Mouse (Mus musculus) CD8-positive naive resting alpha-beta T cell, adult 2 months (primary cell): ENCODE measurements at regions not wholly inside any gene's neighbourhood (a gene's known extent, or its start where the extent isn't known, plus 50 kb on each side); places are given as distances from the start of the nearest gene placed in this dataset.

ENCODE experiments used
- DNase-seq, 2 experiments: peaks; one replicate each; pipeline ENCODE4 v3.0.0; 2022; ENCODE audit warnings: low read depth in 2 of 2, low spot score in 2 of 2

DNA sequence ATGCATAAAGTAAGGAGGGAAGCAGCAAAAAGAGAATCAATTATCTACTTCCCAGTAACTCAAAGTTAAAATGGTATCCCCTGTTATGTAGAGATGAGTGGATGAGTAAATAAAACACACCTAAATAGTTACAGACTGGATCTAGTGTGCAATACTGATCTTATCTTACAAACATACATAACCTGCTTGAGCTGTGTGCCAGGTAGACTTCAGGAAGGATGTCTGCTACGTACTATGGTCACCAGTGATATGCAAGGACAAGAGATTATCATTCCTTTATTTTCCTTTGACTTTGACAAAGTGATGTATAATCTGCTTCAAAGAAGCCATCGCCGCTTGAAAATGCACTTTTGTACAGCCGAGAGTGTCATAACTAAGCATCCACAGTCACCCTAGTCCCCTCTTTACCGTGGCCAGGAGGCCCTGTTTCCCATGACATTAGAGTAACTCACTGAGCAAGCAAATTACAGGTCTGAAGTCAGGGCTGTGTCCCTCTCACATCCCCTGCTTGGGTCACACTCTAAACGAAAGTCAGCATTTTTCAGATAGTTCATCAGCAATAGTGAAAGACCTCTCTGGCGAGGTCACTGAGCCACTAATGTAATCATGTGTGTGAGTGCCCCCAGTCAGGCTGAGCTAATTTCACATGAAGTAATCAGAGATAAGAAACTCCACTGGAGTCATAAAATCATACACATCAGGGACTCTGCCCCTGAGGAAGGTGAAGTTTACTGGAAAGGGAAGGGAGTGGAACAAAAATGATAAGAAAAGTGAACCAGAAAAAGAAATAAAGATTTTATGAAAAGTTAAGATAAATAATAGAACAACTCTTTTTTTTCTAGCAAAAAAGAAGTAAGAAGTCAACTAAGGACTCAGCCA, 929.8 kb upstream of the Gm7489 start:
- DNase-seq: no peak

DNA sequence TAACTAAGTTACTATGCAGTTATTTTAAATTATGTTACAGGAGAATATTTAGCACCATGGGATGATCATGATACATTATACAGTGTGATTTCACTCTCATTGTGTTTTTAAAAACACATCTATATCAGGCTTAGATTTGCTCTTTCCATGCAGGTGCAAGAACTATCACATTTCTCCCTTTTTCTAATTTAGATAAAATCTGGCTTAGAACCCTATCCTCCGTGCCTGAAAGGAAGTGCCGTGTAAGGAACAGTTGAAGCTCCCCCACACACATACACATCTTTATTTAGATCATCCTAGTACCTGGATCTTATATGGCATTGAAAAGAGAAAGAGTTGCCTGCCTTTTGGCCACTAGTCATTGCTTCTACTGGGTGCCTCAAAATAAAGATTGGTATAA, 925.0 kb upstream of the Gm7489 start:
- no peak for DNase-seq

DNA sequence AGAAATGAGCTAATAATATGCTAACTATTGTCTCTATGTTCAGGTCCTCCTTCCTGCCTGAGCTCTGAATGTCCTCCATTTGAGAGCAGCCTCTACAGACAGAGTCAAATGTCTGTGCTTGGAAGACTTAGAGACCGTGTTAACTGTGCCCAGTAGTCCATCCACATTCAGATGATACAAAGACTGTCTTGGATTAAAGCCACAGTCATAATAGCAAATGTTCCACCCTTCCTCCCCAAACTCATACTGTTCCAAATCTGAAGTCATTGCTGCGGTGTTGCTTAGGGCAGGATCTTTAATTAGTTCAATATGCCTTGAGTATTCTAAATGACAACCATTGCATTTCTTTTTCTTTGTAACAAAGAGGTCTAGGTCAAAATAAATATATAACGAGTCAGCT, 923.2 kb upstream of the Gm7489 start:
- no peak for DNase-seq

DNA sequence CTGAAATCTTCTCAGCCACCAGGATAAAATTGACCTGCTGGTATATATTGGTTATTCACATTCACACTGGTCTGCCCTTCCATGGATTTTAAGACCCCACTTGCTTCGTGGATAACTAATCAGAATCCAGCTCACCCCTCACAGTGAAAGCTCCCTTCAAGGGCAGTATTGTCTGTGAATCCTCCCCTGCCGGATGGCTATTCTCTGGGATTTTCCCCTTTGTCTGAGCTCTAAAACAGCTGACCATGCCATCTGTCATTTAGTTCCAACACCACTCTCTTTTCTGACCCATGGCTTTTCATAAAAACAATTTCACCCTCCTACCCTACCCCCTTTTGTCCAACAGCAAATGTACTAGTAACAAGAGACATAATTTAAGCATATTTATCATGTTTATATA, 920.8 kb upstream of the Gm7489 start:
- no peak for DNase-seq

DNA sequence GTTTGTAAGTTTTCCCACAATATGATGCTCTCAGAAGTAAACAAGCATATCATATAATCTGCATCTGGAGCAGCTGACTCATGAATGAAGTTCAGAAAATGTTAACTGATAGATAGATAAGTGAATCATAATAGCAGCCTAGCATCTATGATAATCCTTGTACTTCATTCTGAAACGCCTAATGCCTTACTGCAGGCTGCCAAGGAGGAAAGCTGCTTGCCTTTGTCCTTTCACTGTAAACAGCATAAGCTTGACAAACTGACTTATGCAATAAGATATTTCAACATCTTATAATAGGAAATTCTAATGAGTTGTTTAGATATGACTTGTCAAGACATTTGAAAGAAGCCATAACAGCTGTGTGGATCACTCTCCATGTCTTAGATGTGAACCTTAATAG, 920.3 kb upstream of the Gm7489 start:
- no peak for DNase-seq

DNA sequence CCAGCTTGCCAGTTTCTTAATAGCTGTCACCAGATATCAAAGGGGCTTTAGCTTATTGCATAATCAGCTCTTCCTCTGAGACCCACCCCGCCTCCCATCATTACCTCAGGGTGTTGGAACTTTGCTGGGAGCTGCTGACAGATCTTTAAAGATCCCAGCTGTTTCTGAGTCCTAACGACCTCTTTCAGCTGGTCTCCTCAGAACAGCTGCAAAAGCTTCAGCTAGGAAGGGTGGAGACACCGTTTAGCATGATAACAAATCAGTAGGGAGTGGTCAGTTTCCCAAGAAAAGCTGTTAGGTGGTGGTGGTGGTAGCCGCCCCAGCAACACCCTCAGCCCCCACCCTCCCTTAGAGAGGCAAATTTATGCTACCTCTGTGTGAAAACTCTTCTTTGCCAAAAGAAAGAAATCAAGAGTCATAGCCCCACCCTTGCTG, 916.9 kb upstream of the Gm7489 start:
- no peak for DNase-seq

DNA sequence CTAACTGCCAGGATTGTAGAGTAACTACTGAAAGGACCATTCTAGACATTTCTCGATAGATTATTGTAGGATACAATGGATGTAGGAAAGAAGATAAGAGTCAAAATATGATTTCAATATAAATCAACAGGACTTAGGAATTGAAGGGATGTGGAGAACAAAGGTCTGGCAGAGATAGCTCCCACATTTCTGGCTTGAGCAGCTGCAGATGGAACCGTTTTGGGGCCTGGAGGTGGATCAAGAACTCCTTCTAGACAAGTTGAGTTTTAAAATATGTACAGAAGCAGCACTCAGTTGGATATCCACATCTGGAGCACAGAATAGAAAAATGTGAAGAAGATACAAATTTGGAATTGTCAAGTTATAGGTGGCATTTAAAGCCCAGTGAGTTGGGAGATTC, 901.9 kb upstream of the Gm7489 start:
- no peak for DNase-seq

DNA sequence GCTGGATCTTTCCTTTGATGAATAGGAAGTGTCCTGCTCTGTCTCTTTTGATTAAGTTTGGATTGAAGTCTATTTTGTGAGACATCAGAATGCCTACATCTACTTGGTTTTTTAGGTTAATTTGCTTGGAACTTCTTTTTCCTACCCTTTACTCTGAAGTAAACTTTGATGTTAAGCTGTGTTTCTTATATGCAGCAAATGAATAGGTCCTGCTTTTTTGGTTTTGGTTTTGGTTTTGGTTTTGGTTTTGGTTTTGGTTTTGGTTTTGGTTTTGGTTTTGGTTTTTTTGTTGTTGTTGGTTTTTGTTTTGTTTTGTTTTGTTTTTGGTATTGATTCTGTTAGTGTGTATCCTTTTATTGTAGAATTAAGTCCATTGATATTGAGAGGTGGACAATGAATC, 894.1 kb upstream of the Gm7489 start:
- DNase-seq: no peak

DNA sequence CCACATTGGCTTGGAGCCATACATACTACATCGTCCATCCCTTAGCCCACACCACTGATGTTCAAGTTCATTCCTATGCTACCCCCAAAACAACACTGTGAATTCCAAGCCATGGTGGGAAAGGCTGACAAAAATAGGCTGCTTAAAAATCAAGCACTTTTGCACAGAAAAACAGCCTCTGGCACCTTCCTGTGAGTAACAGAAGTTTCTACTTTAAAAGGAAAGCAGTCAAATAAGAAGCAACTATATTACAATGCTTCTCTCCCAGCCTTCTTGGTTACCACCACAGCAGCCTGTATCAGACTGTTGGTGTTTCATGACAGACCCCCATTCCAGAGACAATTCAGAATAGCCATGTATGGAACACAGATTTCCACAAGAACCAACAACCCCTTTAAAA, 890.4 kb upstream of the Gm7489 start:
- DNase-seq: no peak

DNA sequence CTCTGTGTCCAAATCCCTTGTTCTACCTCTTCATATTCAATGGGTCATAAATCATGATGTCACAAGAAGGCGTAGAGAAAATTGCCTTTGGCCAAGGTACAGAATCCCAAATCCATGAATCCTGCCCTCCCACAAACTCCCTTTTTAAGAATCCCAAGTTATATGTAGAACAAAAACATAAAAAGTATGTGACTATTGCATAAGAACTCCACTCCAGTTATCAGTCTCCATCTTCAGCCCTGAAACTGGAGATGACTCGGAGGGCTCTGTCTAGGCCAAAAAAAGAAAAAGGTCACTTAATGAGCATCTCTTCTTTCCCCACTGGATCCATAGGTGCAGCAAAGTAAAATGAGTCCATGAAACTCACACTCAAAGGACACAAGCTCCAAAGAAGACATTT, 885.5 kb upstream of the Gm7489 start:
- no peak for DNase-seq

DNA sequence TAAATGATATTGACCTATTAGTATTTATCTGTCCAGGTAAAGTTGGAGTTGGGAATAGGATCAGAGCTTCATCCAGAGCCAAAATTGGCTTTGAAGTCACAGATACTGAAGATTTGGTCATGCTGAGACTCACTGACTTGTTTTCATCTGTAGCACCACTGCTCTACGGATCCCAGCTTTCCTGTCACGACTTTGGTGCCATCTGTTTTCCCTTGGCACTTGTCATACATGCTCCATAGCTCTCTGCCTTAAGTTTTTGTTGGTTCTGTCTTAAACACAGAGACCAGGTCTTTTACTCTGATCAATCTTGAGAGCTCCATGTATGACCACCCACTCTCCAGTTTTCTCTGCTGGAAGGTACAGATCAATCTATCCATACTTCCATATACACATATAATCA, 884.9 kb upstream of the Gm7489 start:
- no peak for DNase-seq

DNA sequence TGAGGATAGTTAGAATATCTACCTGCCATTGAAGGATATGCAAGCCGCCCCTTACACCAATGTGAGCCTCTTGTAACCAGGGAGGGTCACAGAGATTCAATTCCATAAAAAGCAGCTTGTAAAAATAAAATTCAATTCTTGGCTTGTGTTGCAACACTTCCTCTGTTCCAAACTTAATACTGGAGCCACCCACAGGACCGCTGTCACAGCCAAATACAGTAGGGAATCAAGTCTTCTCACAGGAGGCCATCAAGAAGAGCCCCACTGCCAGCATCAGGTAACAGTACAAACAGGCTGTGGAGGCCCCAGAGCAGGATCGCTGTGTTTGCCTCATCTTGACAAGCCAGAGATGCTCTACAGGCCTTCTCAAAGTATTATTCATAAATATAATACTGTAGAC, 883.3 kb upstream of the Gm7489 start:
- no peak for DNase-seq

DNA sequence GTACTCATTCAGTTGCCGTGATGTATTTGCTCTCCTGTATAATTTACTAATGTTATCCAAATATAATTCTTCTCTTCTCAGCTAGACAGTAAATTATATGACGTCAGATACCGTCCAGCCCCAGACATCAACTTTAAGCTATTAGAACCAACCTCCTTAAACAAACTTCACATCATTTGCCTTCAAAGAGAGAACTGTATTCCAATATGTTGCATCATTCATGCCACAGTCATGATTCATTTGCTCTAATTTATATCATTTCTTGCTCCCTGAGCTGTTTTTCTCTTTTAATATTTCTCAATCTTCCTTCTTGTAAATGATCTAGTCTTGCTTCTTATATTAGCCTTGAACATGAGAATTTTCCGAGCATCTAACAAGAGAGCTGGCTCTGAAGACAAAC, 882.7 kb upstream of the Gm7489 start:
- DNase-seq: no peak

DNA sequence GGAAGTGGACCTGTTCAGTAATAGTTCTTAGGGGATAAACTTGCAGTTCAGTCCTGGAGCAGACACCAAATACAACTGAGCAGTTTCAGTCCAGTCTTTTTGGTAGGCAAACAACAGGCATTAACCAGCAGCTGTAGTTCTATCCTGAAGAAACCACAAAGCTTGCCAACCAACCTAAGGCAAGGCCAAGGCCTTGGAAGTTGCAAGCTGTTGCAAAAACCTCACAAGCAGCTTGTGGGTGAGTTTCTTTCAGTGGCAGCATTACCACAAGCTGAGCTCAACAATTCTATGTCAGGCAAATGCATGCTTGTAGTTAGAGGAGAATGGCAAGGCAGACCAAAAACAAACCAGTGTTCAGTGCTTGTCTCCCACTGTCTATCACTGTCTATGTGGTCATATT, 880.6 kb upstream of the Gm7489 start:
- no peak for DNase-seq

DNA sequence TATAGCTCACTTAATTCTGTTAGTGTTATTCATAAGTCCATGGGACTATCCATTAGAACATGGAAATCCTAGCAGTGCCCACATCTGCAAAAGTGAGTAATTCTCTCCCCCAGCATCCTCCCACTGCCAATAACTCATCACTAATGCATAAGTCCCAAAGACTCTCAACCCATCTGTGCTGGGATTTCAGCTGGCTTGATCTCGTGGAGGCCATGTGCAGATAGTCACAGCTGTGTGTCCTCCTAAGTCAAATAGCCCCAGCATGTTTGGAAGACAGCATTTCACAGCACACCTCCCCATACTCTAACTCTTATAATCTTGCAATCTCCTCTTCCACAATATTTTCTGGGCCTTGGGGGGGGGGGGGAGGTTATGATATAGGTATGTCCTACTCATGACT, 877.9 kb upstream of the Gm7489 start:
- no peak for DNase-seq

DNA sequence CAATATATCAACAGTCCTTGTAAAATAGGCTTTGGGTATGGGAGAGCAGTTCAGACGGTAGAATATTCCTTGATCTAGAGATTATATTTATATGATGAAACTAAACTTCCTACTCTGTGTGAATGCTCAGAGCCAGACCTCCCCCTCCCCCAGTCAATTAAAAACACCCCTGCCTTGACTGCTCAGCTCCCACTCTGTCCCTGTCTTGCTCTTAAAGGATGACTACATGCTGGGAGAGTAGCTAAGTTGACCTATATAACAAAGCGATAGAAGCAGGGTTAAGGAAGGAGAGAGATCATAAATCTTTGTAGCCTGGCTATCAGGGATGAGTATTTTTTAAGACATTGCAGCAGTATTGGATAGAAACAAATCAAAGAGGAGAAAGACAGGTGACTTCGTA, 875.4 kb upstream of the Gm7489 start:
- no peak for DNase-seq
